Mouse (Mus musculus) midbrain, postnatal 0 days (tissue): ENCODE results near the gene Ankrd24. TPM values are rescaled to one million over a fixed set of nuclear protein-coding genes. Genes with fewer than 3 reads are reported as not detected.
"Not testable (repeated sequence)": the region's sequence is repeated elsewhere in the genome, so short reads cannot be mapped to it uniquely, and the experiment has no call there.

Experiments used
- ATAC-seq: fragments of 200-750 bp; cut with Nextera tagmentation; 2 replicates; pipeline ENCODE4 v1.8.0; 2017; ENCODE audit warnings: moderate number of reproducible peaks, mild to moderate bottlenecking, moderate TSS enrichment, moderate library complexity; ENCODE audit not compliant: low FRiP score
- DNase-seq: peaks from one replicate; pipeline ENCODE4 v3.0.0-alpha.2; 2015; ENCODE audit warnings: low spot score
- H3K27ac ChIP-seq: fragments of 300-500 bp; sonication (generic); 2 replicates; pipeline ENCODE4 v1.5.1; 2014; ENCODE audit warnings: low read depth, mild to moderate bottlenecking, low read length, mixed read lengths
- H3K27me3 ChIP-seq: fragments of 300-500 bp; sonication (generic); 2 replicates; pipeline ENCODE4 v1.6.1; 2014; ENCODE audit warnings: low read length, control low read depth, mixed read lengths; ENCODE audit not compliant: insufficient read depth
- H3K36me3 ChIP-seq: fragments of 300-500 bp; sonication (generic); 2 replicates; pipeline ENCODE4 v1.6.1; 2014; ENCODE audit warnings: low read length, control low read depth, mixed read lengths; ENCODE audit not compliant: insufficient read depth
- H3K4me1 ChIP-seq: fragments of 300-500 bp; sonication (generic); 2 replicates; pipeline ENCODE4 v1.6.1; 2014; ENCODE audit warnings: mild to moderate bottlenecking, control low read depth, antibody characterized with exemption, low read length, mixed read lengths; ENCODE audit not compliant: insufficient read depth
- H3K4me2 ChIP-seq: fragments of 300-500 bp; sonication (generic); 2 replicates; pipeline ENCODE4 v1.6.1; 2014; ENCODE audit warnings: low read depth, mild to moderate bottlenecking, low read length, mixed read lengths; ENCODE audit not compliant: poor library complexity, severe bottlenecking
- H3K4me3 ChIP-seq: fragments of 300-500 bp; sonication (generic); 2 replicates; pipeline ENCODE4 v1.5.1; 2014; ENCODE audit warnings: low read depth, mild to moderate bottlenecking, low read length, moderate library complexity
- H3K9ac ChIP-seq: fragments of 300-500 bp; sonication (generic); replicated peaks from 2 replicates; pipeline ENCODE4 v1.6.1; 2014; ENCODE audit warnings: mild to moderate bottlenecking, low read length, moderate library complexity, mixed read lengths; ENCODE audit not compliant: poor library complexity, severe bottlenecking
- H3K9me3 ChIP-seq: fragments of 300-500 bp; sonication (generic); 2 replicates; pipeline ENCODE4 v1.6.1; 2016; ENCODE audit warnings: low read length, control low read depth
- CTCF ChIP-seq: IDR thresholded peaks from 2 replicates; pipeline ENCODE4 v1.5.1; 2016; ENCODE audit warnings: antibody characterized with exemption, mild to moderate bottlenecking
- WGBS: fragments of 180-500 bp; shearing (Covaris S2); extraction: QIAGEN DNeasy Blood & Tissue Kit; methylation state at CpG from one replicate; pipeline ENCODE4 v1.1.7; 2014; 5-methylcytosine and 5-hydroxymethylcytosine counted together
- polyA plus RNA-seq: library from polyadenylated mRNA; unstranded; fragments of >200 nt; fragmentation: Nextera tagmentation; extraction: Ambion mirVana; gene quantifications from 2 replicates; pipeline ENCODE4 v1.2.1, GENCODE M21; 2015
- total RNA-seq: library from RNA; depleted of rRNA; stranded (reverse); fragments of >200 nt; gene quantifications from 2 replicates; pipeline ENCODE4 v1.2.3, GENCODE M21; 2014

Gene Ankrd24
- total and polyA plus RNA-seq, 2 experiments from 2014 or later, result 14.9 to 100 TPM

GRCm38 (mm10) chr10:81643449-81644055 lies 15.2 kb downstream of the Ankrd24 start:
- Histone ChIP-seq H3K4me2 (peak overlapping the region; percentile 91), H3K27me3 (no peaks in the 10 kb centered on the region), H3K9ac (peak overlapping the region; percentile 90), H3K4me1 (peaks cover 18% of the 10 kb centered on the region), H3K36me3 (0 out of 2 replicates have a peak, but pooled peaks cover 3% of the 10 kb centered on the region), H3K27ac (peak overlapping the region; percentile 95), H3K4me3 (peak overlapping the region; percentile 67), H3K9me3 (no peaks in the 10 kb centered on the region)
- TF ChIP-seq CTCF, result peak; percentile 76
- DNase-seq, result peak; percentile 97
- ATAC-seq, result peak; percentile 88
- under 1% methylated on average over 75 of the region's 75 CpGs for WGBS

- ATAC-seq (no peak), DNase-seq (no peak)
- Histone ChIP-seq H3K9ac (peak overlapping the region; percentile 90; the same call in 1 of the 2 replicates), H3K4me3 (peak overlapping the region; percentile 67), H3K27ac (peak overlapping the region; percentile 95), H3K9me3 (no peaks in the 10 kb centered on the region), H3K27me3 (no peaks in the 10 kb centered on the region), H3K4me2 (peak overlapping the region; percentile 91), H3K36me3 (0 out of 2 replicates have a peak, but pooled peaks cover 3% of the 10 kb centered on the region), H3K4me1 (peaks cover 18% of the 10 kb centered on the region)
- 61% methylated on average over 2 of the region's 2 CpGs for WGBS
- no peak for TF ChIP-seq CTCF
Observed at GRCm38 (mm10) chr10:81644162-81644561, 15.8 kb downstream of the Ankrd24 start.

- Histone ChIP-seq H3K9ac (no peak overlapping the region), H3K9me3 (no peaks in the 10 kb centered on the region), H3K36me3 (0 out of 2 replicates have a peak, but pooled peaks cover 1% of the 10 kb centered on the region), H3K4me1 (peaks cover 18% of the 10 kb centered on the region), H3K27me3 (no peaks in the 10 kb centered on the region), H3K4me2 (no peak overlapping the region), H3K27ac (no peak overlapping the region), H3K4me3 (no peak overlapping the region)
- TF ChIP-seq CTCF, result no peak
- no peak for ATAC-seq
- 91% methylated on average over 18 of the region's 18 CpGs for WGBS
- DNase-seq, result no peak
Observed at GRCm38 (mm10) chr10:81644716-81645115, 16.4 kb downstream of the Ankrd24 start.

GRCm38 (mm10) chr10:81645391-81645790 lies 17.1 kb downstream of the Ankrd24 start:
- Histone ChIP-seq H3K4me3 (no peak overlapping the region), H3K9me3 (no peaks in the 10 kb centered on the region), H3K27me3 (no peaks in the 10 kb centered on the region), H3K36me3 (no peaks in the 10 kb centered on the region), H3K4me1 (peaks cover 20% of the 10 kb centered on the region), H3K9ac (no peak overlapping the region), H3K27ac (no peak overlapping the region), H3K4me2 (no peak overlapping the region)
- 84% methylated on average over 4 of the region's 4 CpGs for WGBS
- ATAC-seq (no peak), DNase-seq (no peak)
- TF ChIP-seq CTCF, result no peak

- 79% methylated on average over 7 of the region's 7 CpGs for WGBS
- no peak for TF ChIP-seq CTCF
- no peak overlapping the region for H3K4me2 ChIP-seq
- DNase-seq (no peak), ATAC-seq (no peak)
- no peaks in the 10 kb centered on the region for H3K27me3 ChIP-seq
- H3K27ac ChIP-seq, result no peak overlapping the region
- no peaks in the 10 kb centered on the region for H3K36me3 ChIP-seq
- no peak overlapping the region for H3K4me3 ChIP-seq
- H3K4me1 ChIP-seq, result peaks cover 20% of the 10 kb centered on the region
- no peaks in the 10 kb centered on the region for H3K9me3 ChIP-seq
- no peak overlapping the region for H3K9ac ChIP-seq
Observed at GRCm38 (mm10) chr10:81646015-81646555, 17.7 kb downstream of the Ankrd24 start.

GRCm38 (mm10) chr10:81648803-81649775 lies 20.7 kb downstream of the Ankrd24 start, which contains the start of gene Gm10778:
TSS of gene Gm10778 (plus strand) at chr10:81649059.
- WGBS, result 4% methylated on average over 22 of the region's 52 CpGs
- H3K9me3 ChIP-seq, H3K36me3 ChIP-seq, H3K4me1 ChIP-seq, H3K27me3 ChIP-seq: not testable (repeated sequence)
- peak; percentile 93 for DNase-seq
- peak within 1 kb of the TSS; percentile 52 for H3K9ac ChIP-seq
- peak within 1 kb of the TSS; percentile 45 for H3K4me3 ChIP-seq
- H3K27ac ChIP-seq, result peak within 1 kb of the TSS; percentile 69
- peak; percentile 92 for ATAC-seq
- H3K4me2 ChIP-seq, result peak within 1 kb of the TSS; percentile 50
